Mouse (Mus musculus): ENCODE data around the gene Dot1l. TPM values are rescaled to one million over a fixed set of nuclear protein-coding genes. Genes with fewer than 3 reads are reported as not detected.

Gene Dot1l
- polyA plus RNA-seq, 1 experiment from 2014 or later: 25.7 TPM

DNA sequence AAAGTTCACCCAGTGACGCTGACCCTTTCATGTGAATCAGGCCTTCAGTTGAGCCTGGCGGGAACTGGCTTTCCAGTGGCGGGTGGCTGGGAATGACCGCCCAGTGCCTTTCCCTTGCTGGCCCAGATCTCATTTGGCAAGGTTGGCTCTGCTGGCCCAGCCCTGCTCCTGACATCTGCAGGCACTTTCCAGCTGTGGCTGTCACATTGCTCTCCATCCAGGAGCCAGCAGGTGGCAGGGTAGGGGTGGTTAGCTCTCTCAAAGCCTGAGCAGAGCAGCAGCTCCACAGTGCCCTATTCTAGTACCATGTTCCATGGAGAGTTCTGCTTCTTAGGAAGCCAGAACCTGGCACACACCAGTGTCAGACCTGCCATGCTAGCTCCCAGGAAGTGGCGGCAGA, 2.7 kb downstream of the Dot1l start:
- no peak for ATAC-seq (ENCODE audit: insufficient number of reproducible peaks, low FRiP score)
- no peaks in the 10 kb centered on the region for H3K36me3 ChIP-seq
- H3K27ac ChIP-seq (ENCODE audit: poor library complexity, severe bottlenecking): peak overlapping the region; percentile 58; the same call in 1 of the 2 replicates
- peak overlapping the region; percentile 15; the same call in 1 of the 2 replicates for H3K4me3 ChIP-seq
- no peaks in the 10 kb centered on the region for H3K27me3 ChIP-seq (replicated peaks)
- WGBS: 36% methylated on average over 5 of the region's 5 CpGs
- H3K9me3 ChIP-seq (replicated peaks): no peaks in the 10 kb centered on the region
- H3K4me1 ChIP-seq (replicated peaks): peaks cover 76% of the 10 kb centered on the region
- peak overlapping the region; percentile 98 for H3K9ac ChIP-seq
- H3K4me2 ChIP-seq: peak overlapping the region; percentile 93

DNA sequence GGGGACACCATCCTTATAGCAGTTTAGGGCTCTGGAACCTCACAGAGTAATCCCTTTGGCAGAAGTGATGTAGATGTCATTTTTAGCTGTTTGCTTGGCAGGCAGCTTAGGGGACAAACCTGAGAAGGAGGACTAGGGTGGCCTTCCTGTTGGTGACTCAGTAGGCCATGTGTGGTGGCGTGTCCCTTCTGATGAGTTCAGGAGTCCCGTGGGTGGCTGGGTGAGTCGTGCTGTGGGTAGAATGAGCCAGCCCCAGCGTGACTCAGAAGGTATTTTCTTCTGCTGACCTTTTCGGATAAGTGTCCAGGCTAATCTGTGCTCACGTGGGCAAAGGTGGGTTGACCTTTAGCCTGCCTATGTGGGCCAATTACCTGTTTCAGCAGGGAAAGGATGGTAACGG, 3.6 kb downstream of the Dot1l start:
- Histone ChIP-seq H3K9ac (peak overlapping the region; percentile 98; the same call in 1 of the 2 replicates), H3K27me3 (replicated peaks) (no peaks in the 10 kb centered on the region), H3K4me2 (no peak overlapping the region), H3K4me1 (replicated peaks) (peaks cover 81% of the 10 kb centered on the region), H3K9me3 (replicated peaks) (no peaks in the 10 kb centered on the region), H3K27ac (ENCODE audit: poor library complexity, severe bottlenecking) (0 out of 2 replicates have a peak overlapping the region, but pooled peaks have one; percentile 58), H3K4me3 (no peak overlapping the region), H3K36me3 (no peaks in the 10 kb centered on the region)
- ATAC-seq (ENCODE audit: insufficient number of reproducible peaks, low FRiP score): no peak
- 69% methylated on average over 7 of the region's 7 CpGs for WGBS

DNA sequence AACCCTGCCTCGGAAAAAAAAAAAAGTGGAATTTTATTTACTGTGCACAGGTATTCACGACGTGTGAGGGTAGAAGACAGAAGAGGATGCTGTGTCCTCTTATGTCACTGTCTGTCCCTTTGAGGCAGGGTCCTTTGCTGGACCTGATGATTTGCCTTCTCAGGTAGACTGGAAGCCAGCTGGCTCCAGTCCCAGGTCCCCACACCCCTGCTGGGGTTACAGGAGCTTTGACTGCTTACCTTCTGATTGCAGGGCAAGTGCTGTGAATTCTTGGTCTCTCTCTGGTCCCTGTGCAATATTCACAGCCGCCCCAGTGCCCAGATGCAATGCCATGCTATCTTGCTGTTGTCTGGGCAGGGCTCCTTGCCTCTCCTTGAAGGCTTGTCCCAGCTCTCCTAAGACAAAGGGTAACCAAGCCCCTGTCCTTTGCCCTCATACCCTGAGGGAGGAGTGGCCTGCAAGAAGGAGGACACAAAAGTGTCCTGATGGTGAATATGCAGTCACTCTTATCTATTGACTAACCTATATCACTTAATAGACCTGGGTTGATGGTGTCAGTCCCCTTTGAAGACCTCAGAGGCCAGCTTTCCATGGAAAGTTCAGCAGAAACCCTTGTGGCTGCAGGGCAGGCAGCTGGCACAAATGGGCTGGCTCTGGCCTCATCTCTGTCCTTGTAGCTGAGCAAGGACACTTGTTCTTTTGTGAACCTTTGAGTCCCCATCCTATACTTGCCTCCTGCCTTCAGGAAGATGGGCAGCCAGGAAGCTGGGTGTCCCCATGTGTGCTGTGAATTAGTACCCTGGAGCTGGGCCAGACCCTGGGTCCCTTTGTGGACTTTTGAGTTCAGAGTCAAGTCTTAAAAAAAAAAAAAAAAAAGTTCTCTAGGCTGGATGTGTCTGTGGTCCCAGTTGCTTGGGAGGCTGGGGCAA, 5.9 kb downstream of the Dot1l start:
- no peaks in the 10 kb centered on the region for H3K27me3 ChIP-seq (replicated peaks)
- WGBS: 76% methylated on average over 4 of the region's 4 CpGs
- peaks cover 76% of the 10 kb centered on the region for H3K4me1 ChIP-seq (replicated peaks)
- no peak overlapping the region; the same call in 1 of the 2 replicates for H3K27ac ChIP-seq (ENCODE audit: poor library complexity, severe bottlenecking)
- H3K36me3 ChIP-seq: peaks cover 15% of the 10 kb centered on the region
- H3K4me2 ChIP-seq: no peak overlapping the region
- H3K9ac ChIP-seq: peak overlapping the region; percentile 62
- ATAC-seq (ENCODE audit: insufficient number of reproducible peaks, low FRiP score): no peak
- H3K9me3 ChIP-seq (replicated peaks): no peaks in the 10 kb centered on the region
- H3K4me3 ChIP-seq: no peak overlapping the region

DNA sequence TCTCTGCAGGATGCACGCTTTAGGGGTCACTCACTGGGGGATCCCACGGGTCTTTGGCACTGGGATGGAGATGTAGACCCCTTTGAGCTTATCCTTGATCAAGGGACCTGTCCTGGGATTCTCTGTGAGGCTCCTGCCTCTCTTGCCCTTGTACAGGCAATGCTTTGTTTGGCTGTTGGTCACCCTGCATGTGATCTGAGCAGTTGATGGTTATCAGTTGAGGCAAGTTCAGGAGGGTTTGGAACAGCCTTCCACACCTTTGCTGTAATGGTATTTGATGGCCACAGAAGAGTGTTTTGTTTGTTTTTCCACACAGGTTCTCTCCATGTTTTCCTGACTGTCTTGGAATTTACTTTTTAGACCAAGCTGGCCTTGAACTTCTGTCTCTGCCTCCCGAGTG, 6.8 kb downstream of the Dot1l start:
- Histone ChIP-seq H3K9me3 (replicated peaks) (no peaks in the 10 kb centered on the region), H3K4me3 (no peak overlapping the region), H3K27ac (ENCODE audit: poor library complexity, severe bottlenecking) (no peak overlapping the region), H3K9ac (no peak overlapping the region), H3K4me2 (no peak overlapping the region), H3K4me1 (replicated peaks) (peaks cover 76% of the 10 kb centered on the region), H3K36me3 (peaks cover 24% of the 10 kb centered on the region), H3K27me3 (replicated peaks) (no peaks in the 10 kb centered on the region)
- no peak for ATAC-seq (ENCODE audit: insufficient number of reproducible peaks, low FRiP score)
- 79% methylated on average over 3 of the region's 3 CpGs for WGBS

DNA sequence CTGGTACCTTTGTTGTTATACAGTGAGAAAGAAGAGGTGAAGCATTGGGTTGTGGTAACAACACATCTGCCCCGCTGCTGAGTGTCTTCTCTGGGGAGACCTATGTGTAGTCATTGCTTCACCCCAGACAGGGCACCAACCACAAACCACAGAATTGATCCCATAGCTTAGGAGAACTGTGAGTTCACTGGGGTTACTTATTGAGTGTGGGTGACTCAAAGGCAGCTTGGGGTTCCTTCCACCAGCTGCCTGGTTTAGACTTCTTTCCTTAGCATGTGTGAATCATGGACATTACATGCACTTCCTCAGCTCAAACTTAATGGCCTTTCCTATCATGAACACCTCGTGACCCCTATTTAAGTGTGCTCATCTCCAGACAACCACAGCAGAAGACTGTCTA, 8.5 kb downstream of the Dot1l start:
- H3K9ac ChIP-seq: no peak overlapping the region
- H3K4me1 ChIP-seq (replicated peaks): peaks cover 60% of the 10 kb centered on the region
- no peak overlapping the region for H3K4me3 ChIP-seq
- no peaks in the 10 kb centered on the region for H3K9me3 ChIP-seq (replicated peaks)
- ATAC-seq (ENCODE audit: insufficient number of reproducible peaks, low FRiP score): no peak
- no peak overlapping the region for H3K4me2 ChIP-seq
- H3K27me3 ChIP-seq (replicated peaks): no peaks in the 10 kb centered on the region
- 89% methylated on average over 2 of the region's 2 CpGs for WGBS
- peaks cover 39% of the 10 kb centered on the region for H3K36me3 ChIP-seq
- H3K27ac ChIP-seq (ENCODE audit: poor library complexity, severe bottlenecking): no peak overlapping the region

DNA sequence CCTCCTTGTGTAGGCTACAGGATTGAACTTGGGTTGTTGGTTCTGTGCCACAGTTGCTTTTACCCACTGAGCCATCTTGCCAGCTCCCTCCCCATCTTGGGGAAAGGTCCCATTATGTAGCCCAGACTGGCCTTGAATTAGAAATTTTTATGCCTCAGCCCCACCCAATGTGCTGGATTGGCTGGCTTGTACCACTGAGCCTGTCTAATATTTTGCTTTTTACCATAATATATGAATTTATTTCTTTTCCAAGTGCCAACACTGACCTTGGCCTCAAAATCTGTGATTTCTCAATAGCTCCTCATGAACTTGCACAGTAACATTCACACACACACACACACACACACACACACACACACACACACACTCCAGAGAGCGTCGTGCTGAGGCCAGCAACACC, 10.7 kb downstream of the Dot1l start:
- 74% methylated on average over 2 of the region's 2 CpGs for WGBS
- Histone ChIP-seq H3K4me2 (no peak overlapping the region), H3K4me1 (replicated peaks) (peaks cover 37% of the 10 kb centered on the region), H3K27ac (ENCODE audit: poor library complexity, severe bottlenecking) (no peak overlapping the region), H3K27me3 (replicated peaks) (no peaks in the 10 kb centered on the region), H3K9me3 (replicated peaks) (no peaks in the 10 kb centered on the region), H3K36me3 (peaks cover 58% of the 10 kb centered on the region), H3K9ac (no peak overlapping the region), H3K4me3 (no peak overlapping the region)
- ATAC-seq (ENCODE audit: insufficient number of reproducible peaks, low FRiP score): no peak

DNA sequence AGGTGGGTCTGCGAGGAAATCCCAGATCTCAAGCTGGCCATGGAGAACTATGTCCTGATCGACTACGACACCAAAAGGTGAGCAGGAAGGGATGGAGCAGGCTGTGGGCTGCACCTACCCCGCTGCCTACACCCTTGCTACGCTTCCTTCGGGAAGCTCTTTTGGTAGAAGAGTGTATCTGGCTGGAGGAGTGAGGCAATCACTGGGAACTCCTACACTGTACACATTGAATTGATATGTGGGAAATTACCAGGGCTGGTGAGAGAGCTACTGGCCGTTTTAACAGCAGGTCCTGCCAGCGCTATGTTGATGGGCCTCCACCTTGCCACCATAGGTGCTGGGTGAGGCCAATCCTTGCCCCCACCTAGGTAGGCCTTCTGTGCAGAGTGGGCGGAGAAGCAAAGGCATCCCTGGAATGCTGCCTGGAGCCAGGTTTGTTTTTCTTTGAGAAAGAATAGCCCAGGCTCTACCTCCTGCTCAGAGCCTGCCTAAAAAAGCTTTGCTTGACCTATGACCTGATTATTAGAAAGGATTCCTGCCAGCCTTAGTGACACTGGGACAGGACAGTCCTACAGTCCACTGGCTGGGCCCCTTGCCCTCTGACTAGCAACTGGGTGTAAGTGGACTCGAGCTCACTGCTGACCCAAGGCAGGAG, 11.3 kb downstream of the Dot1l start:
- WGBS: 75% methylated on average over 10 of the region's 10 CpGs
- no peak for ATAC-seq (ENCODE audit: insufficient number of reproducible peaks, low FRiP score)
- Histone ChIP-seq H3K4me3 (no peak overlapping the region), H3K9ac (peak overlapping the region; percentile 47), H3K36me3 (peaks cover 64% of the 10 kb centered on the region), H3K27ac (ENCODE audit: poor library complexity, severe bottlenecking) (no peak overlapping the region), H3K27me3 (replicated peaks) (no peaks in the 10 kb centered on the region), H3K4me1 (replicated peaks) (peaks cover 32% of the 10 kb centered on the region), H3K4me2 (no peak overlapping the region), H3K9me3 (replicated peaks) (no peaks in the 10 kb centered on the region)

DNA sequence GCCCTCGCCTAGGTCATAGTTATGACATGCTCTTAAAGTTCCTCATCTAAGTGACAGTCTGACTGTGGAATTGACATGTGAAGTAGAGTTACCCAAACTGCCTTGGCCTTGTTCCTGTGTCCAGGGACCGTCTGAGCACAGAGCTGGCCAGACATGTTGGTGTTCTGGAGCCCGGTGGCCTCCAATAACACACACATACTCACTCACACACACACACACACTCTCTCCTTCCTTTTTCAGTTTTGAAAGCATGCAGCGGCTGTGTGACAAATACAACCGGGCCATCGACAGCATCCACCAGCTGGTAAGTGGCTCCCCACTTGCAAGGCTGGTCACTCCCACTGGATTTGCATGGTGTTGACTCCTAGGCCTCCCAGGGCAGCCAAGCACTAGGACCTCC, 13.4 kb downstream of the Dot1l start:
- H3K4me2 ChIP-seq: no peak overlapping the region
- H3K9ac ChIP-seq: no peak overlapping the region
- no peak for ATAC-seq (ENCODE audit: insufficient number of reproducible peaks, low FRiP score)
- H3K27ac ChIP-seq (ENCODE audit: poor library complexity, severe bottlenecking): no peak overlapping the region
- H3K27me3 ChIP-seq (replicated peaks): no peaks in the 10 kb centered on the region
- WGBS: 84% methylated on average over 6 of the region's 6 CpGs
- no peak overlapping the region for H3K4me3 ChIP-seq
- H3K9me3 ChIP-seq (replicated peaks): no peaks in the 10 kb centered on the region
- H3K4me1 ChIP-seq (replicated peaks): peaks cover 29% of the 10 kb centered on the region
- H3K36me3 ChIP-seq: peaks cover 85% of the 10 kb centered on the region

DNA sequence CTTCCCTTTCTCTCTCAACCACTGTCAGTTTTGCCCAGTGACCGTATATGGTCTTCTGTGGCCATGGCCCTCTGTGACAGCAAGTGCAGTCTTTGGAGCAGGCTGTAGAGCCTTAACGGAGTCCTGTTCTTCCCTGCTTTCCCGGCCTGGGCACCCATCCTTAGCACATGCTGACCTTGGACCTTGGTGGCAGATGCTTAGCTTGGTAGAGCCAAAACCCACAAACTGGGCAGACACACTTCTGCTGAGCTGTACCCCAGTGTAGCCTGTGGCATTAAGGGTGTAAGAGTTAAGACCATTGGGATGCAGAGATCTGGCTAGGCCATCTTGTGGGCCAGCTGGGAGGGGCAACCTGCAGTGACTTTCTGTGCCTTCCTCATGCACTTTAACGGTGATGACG, 18.8 kb downstream of the Dot1l start:
- Histone ChIP-seq H3K27ac (ENCODE audit: poor library complexity, severe bottlenecking) (peak overlapping the region; percentile 97), H3K4me2 (peak overlapping the region; percentile 29), H3K4me3 (no peak overlapping the region), H3K36me3 (peaks cover 86% of the 10 kb centered on the region), H3K27me3 (replicated peaks) (no peaks in the 10 kb centered on the region), H3K9ac (peak overlapping the region; percentile 53; the same call in 1 of the 2 replicates), H3K4me1 (replicated peaks) (peaks cover 50% of the 10 kb centered on the region), H3K9me3 (replicated peaks) (no peaks in the 10 kb centered on the region)
- WGBS: 44% methylated on average over 5 of the region's 5 CpGs
- no peak for ATAC-seq (ENCODE audit: insufficient number of reproducible peaks, low FRiP score)

DNA sequence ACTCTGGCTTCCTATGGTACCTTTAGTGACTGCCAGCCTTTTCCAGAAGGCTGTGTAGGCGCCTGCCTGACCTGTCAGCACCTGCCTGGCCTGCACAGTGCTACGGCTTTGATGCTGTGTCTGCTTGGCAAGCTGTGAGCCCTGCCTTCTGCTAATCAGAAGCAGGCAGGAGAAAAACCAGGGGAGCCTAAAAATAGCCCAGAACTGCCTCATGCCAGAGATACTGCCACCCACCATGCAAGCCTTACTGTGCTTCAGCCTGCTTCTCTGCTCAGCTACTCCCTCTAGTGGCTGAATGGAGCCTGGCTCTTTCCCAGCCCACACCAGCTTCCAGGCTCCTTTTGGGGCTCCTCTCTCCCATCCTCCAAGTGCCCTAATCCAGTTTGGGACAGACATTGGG, 19.5 kb downstream of the Dot1l start:
- WGBS: 18% methylated on average over 2 of the region's 2 CpGs
- Histone ChIP-seq H3K36me3 (peaks cover 88% of the 10 kb centered on the region), H3K9me3 (replicated peaks) (no peaks in the 10 kb centered on the region), H3K4me1 (replicated peaks) (peaks cover 57% of the 10 kb centered on the region), H3K9ac (peak overlapping the region; percentile 53), H3K27me3 (replicated peaks) (no peaks in the 10 kb centered on the region), H3K4me2 (peak overlapping the region; percentile 29; the same call in 1 of the 2 replicates), H3K4me3 (no peak overlapping the region), H3K27ac (ENCODE audit: poor library complexity, severe bottlenecking) (peak overlapping the region; percentile 97)
- peak; percentile 85 for ATAC-seq (ENCODE audit: insufficient number of reproducible peaks, low FRiP score)

DNA sequence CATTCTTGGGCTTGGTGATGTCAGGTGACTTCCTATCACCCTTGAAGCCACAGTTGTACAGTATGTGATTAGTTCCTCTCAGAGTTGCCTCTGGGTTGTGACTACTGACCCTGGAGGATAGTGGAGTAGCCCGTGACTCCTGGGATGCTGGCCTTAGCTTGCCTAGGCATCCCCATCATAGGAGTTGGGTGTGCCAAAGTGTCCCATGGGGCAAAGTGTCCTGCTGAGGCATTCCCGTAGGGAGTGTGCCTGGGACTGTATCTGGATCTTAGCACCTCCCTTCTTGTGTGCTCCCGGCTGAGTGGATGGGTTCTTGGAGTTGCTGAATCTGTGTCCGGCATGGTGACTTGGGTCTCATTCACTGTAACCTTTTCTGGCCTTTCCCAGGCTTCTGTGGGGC, 20.0 kb downstream of the Dot1l start:
- H3K4me2 ChIP-seq: no peak overlapping the region
- no peaks in the 10 kb centered on the region for H3K9me3 ChIP-seq (replicated peaks)
- no peak overlapping the region for H3K4me3 ChIP-seq
- WGBS: 62% methylated on average over 4 of the region's 4 CpGs
- peak; percentile 17; the same call in 1 of the 2 replicates for ATAC-seq (ENCODE audit: insufficient number of reproducible peaks, low FRiP score)
- H3K27me3 ChIP-seq (replicated peaks): no peaks in the 10 kb centered on the region
- H3K36me3 ChIP-seq: peaks cover 88% of the 10 kb centered on the region
- peak overlapping the region; percentile 79 for H3K27ac ChIP-seq (ENCODE audit: poor library complexity, severe bottlenecking)
- H3K4me1 ChIP-seq (replicated peaks): peaks cover 57% of the 10 kb centered on the region
- H3K9ac ChIP-seq: peak overlapping the region; percentile 38

All from heart, embryonic 12.5 days (tissue).